Mouse (Mus musculus) kidney, postnatal 36 days (tissue): ENCODE measurements around the gene Ugt2a1.
A peak's percentile ranks its signal among the peaks of the same experiment; 100 is the strongest.
"Not testable (repeated sequence)": the region's sequence is repeated elsewhere in the genome, so short reads cannot be mapped to it uniquely, and the experiment has no call there.

Source experiments
- DNase-seq, 2 experiments: peaks; one replicate each; pipeline ENCODE4 v3.0.0; 2021 to 2022; ENCODE audit warnings: mixed read lengths in 2 of 2

The Ugt2a1 gene

DNA sequence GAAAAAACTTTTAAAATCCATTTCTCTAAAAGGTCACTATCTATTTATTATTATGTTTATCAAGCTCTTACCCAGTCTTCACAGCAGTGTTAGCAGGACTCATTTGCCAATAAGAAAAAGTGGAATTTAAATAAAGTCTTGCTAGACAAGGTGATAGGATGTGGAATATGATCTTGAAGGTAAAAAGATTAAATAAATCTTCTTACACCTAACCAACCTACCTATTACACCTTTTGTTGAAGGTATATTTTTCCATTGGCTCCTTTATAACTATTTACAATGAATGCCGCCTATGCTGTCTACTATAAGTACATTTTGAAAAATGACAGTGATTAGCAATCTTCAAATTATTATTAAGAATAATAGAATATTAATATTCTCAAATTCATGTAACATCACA lies at the start of gene Ugt2a1:
TSS of gene Ugt2a1 (minus strand) at position 101 of the 400 bp plus-strand sequence.
- DNase-seq: no peak

DNA sequence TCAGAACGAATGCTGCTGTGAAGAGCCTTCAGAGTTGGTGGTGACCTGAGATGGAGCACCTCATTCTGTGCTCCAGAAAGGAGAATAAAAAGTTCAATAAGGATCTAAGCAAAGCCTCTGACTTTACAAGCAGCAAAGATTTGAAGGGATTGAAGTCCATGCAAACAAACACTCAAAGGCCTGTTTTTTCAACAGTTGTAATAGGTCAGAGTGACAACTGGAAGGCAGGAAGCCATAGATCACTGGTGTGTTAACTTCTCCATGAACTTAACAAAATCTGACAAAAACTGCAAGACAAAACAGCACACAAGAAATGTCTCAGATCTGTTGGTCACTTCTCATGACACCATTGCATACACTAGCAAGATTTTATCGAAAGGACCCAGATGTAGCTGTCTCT lies 47.4 kb upstream of the Ugt2a1 start, which contains the start of gene Sult1b1:
TSS of gene Sult1b1 (minus strand) at position 85 of the 400 bp plus-strand sequence.
- DNase-seq: no peak

DNA sequence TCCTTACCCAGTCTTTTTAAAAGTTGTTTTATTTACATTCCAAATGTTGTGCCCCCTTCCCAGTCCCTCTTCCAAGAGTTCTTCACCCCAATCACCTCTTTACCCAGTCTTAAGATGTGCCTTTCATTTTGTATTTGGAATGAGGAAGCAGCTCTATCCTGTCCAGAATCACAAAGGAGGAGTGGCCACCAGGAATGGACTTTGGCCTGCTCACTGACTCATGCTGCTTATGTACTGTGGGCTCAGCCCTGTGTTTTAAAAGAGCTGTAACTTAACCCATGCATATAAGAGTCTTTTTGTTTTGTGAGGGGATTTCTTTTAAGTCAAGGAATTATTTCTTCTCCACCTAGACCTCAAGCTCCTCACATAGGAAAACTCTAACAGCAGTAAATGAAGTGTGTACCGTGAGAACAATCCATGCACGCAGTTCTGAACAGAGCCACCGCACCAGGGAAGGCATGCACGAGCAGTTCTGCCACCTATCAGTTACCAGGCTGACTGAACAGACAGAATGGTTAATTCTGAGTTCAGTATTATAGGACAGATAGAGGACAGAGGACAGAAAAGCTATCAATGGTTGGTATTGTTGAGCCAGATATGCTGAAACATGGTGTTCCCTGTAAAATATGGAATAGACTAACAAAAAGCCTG lies 45.4 kb upstream of the Ugt2a1 start:
- DNase-seq: peak; percentile 80 to 87

DNA sequence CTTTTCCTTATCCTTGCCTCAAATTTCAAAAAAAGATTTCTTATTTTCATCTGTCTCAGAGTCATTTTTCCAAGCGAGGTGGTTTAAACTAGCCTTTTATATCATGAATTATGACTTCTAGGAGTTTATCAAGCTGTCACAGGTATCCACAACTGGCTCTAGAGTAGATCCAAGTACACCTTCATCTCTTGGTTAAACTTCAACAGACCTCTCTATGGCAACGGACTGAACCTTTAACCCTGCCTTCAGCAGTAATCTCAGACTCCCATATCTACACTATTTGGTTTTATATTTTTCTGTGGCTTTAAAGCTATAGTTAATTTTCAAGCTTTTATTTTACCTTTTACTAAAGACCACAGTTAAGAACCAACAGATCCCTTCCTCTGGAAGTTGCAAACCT lies 41.6 kb upstream of the Ugt2a1 start:
- DNase-seq: peak; percentile 28 to 76

DNA sequence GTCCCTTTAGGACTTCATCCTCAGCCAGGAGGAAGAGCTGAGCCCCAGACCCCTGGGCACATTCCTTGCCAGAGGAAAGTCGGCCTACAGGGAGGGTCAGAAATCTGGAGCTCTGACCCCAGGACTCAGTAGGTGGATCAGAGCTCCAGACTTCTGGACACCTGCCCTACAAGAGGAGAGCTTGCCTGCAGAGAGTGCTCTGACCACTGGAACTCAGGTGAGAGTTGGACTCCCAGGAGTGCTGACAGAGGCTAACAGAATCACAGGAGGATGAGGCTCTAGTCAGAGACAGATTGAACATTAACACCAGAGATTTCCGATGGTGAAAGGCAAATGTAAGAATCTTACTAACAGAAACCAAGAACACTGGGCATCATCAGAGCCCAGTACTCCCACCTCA lies 32.9 kb upstream of the Ugt2a1 start:
- DNase-seq: peak; percentile 19 to 39

DNA sequence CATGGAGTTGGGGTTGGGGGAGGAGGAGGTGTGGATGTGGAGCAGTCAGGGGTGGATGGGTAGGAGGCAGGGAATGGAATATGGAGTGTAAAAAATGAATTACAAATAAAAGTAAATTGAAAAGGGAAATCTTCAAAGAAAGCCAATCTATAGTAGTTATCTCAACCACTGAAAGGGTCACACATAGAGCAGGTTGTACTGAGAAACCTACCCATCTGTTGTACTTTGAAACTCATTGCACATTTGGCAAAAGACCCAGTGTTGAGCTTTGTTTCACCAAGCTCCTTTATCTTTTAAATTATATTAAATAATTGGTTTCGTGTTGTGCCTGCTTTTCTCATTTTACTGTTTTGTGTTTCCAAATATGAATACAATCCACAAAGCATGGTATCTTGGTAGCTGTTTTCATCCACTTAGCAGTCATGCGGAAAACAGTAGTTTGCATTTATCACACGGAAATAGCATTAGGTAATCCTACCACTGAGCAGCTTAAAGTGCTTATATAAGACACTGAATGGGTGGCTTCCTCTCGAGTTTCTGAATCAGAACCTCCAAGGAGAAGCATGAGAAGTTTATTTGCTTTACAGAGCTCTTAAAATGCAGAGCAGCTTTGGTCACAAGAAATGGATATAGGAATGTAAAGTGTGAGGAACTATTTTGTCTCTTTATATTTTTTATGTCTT lies 15.2 kb upstream of the Ugt2a1 start:
- no peak for DNase-seq

DNA sequence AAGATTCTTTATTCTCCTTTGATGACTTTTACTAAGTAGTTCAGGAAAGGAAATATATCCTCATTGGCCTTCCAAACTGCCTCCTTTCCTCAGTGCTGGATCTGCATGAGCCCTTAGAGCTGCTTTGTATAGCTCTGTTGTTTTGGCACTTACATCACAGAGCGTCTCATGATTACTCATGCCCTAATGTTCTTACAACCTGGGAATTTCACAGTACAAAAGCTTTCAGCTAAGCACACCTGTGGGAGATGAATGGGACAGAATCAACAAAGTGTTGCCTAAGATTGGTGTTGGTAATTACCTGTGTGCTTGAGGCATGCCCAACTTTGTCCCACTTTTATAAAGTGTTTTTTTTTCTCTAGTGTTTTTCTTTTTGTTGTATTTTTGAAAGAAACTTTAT lies 12.0 kb upstream of the Ugt2a1 start:
- no peak for DNase-seq

DNA sequence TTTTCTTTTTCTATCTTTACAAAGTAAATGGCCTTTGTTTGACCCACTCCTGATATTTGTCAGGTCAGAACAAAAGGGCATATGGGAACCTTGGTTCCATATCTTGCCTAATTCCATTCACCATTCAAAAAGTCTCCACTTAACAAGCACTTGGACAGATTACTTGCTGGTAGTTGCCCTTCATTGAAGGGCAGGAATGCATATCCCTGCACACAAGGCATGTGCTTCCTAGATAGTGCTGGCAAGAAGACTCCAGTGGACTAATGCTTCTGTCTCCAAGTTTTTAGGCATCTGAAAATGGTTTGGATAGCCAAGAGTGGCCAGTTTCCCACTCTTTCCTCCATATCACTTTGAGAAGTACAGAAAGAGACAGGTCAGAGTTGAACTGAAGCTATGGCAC lies 8.7 kb upstream of the Ugt2a1 start:
- peak in 1 of 2 experiments; percentile 36 for DNase-seq

DNA sequence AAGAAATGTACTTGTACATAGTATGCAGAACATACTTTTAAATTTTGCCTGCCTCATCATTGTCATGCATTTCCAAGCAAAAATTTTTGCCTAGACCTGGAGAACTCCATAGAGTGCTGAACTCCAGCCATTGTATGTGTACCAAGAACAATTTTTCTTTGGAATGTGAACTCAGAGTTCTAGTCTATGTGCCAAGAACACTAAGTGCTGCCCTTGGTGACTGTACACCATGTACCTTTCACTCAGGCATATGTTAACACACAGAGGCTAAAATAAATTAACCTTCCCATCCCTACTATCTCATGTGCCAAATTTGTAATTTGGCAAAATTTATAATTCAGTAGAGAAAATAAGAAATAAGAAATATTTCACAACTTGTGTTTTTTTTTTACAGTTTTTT lies 8.3 kb upstream of the Ugt2a1 start:
- peak; percentile 18 to 56 for DNase-seq

DNA sequence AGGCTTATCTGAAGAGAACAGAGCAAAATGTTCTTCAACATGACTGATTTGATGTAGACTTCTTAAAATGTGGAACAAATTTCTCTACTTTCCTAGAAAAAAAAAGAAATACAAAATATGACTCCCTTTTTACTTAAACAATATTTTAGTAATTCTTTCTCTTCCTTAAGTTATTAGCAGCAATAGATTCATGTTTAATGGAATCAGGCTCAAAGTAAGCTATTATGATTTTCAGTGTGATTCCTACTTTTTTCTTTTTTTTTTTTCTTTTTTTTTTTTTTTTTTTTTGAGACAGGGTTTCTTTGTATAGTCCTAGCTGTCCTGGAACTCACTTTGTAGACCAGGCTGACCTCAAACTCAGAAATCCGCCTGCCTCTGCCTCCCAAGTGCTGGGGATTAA lies 4.0 kb downstream of the Ugt2a1 start, which contains the start of gene Gm43638:
TSS of gene Gm43638 (minus strand) at position 101 of the 400 bp plus-strand sequence.
- not testable (repeated sequence) for DNase-seq

DNA sequence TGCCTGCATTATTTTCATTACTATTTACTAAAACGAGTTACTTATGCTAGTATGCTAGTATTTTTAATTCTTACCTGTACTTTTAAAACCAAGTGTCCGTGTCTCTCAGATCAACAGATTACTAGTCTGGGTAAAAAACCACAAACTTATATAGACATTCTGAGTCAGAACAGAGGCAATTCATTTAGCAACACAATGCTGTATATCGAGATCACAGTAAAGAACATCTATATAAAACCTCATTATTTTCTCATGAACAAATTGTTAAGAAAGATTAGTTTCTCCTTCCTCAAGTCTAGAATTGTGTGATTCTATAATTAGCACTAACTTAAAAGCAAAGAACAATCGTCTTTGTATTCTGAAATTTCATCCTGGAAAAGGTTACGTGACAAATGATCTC lies 8.5 kb downstream of the Ugt2a1 start, which contains the start of gene Ugt2a2:
TSS of gene Ugt2a2 (minus strand) at position 101 of the 400 bp plus-strand sequence.
- DNase-seq: no peak

DNA sequence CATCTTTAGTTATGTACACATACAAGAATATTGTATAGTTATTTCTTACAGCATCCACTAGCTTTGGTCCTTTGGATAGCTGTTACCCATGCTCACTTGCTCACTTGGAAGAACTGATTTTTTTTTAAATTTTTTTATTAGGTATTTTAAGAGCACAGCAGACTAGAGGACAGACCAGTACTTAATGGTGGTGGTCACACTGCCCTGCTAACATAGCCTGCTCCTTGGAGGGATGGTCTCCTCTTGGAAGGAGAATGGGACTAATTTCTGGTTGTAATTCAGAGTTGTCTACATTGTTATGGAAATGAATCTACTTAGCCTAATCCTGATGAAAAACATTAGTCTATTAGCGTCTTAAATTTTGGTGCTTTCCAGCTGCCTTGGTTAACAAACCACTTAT lies 31.9 kb downstream of the Ugt2a1 start:
- no peak for DNase-seq

DNA sequence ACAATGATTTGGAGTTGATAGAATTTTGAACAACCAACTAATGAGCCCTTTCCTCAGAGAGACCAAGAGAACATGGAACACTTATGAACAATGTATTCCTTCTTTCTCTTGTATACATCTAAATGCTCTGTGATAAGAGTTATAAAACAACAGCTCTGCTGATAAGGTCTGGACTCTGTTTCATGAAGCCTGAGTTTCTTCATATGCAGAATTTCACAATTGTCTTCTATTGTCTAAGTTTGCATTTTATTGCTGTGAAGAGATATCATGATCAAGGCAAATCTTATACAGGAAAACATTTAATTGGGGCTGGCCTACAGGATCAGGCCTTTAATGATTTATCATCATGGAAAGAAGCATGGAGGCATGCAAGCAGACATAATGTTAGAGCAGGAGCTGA lies 33.0 kb downstream of the Ugt2a1 start:
- no peak for DNase-seq

DNA sequence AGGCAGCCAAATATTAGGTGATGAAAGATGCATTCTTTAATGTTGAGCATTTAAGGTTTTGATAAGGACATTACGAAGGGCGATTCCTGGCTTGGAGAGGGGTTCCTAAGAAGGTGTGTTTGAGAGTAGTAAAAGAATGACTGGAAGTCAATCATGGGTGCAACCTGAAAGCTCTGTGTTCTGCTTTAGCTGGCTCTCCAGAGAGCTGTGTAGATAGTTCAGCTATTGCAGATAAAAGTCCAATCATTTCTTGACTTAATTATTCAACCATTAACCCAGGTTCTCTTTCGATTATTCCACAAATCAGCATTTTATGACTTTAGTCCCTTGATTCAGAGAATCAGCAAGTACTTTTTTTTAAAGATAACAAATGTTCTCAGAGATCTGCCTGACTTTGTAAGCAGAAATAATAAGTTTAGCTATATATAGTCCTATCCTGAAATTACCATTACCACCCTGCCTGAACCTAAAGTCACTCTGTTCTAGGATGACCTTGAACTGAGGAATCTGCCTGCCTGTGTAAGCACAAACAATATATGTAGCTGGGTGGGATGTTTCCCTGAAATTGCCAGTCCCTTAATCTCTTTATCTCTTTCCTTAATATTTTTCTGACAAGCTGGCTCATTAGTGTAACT lies 34.3 kb downstream of the Ugt2a1 start:
- peak; percentile 18 to 44 for DNase-seq

DNA sequence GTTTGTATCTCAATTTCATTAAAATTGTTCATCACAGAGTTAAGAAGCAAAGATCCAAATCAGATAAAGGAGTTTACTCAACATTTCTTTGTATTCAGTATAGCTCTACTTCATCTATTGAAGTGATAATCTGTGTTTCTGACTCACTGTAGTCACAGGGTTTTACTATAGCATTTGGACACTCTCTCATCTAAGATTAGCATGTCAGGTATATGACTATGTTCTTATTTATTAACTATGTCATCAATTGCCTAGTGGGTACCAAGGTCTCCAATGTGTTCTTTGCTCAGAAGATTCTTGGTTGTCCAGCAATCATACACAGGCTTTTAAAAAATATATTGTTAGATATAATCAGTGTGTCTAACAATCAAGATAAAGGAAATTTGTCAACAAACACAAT lies 35.2 kb downstream of the Ugt2a1 start:
- no peak for DNase-seq

DNA sequence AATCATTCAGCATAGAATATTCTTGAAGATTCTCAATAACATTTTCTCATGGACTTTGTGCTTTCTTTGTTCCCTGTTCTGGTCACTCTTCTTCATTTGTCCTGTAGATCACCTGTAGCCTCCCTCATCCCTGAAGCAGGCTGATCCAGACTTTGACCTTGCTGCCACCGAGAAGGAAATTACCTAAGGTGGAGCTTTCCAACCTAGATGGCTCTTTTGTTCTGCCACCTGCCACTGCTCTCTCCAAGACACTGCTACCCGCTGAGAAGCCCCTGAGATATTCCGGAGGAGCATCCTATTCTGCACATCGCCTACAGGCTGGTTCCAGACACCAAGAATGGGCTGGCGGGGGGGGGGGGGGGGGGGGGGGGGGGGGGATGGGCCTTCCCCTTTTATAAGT lies 38.2 kb downstream of the Ugt2a1 start:
- DNase-seq: not testable (repeated sequence)

DNA sequence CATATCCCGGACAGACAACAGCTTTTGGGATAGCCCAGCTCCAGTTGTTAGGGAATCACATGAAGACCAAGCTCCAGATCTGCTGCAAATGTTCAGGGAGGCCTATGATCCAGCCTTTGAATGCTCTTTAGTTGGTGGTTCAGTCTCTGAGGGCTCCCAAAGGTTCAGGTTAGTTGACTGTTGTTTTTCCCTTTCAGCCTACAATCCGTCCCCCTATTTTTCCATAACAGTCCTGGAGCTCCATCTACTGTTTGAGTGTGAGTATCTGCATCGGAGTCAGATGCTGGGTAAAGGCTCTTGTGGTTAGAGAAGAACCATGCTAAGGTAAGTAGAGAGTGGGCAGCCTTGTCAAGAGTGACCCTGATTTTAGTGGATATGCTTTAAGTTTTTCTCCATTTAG lies 54.4 kb downstream of the Ugt2a1 start:
- peak; percentile 27 to 39 for DNase-seq

DNA sequence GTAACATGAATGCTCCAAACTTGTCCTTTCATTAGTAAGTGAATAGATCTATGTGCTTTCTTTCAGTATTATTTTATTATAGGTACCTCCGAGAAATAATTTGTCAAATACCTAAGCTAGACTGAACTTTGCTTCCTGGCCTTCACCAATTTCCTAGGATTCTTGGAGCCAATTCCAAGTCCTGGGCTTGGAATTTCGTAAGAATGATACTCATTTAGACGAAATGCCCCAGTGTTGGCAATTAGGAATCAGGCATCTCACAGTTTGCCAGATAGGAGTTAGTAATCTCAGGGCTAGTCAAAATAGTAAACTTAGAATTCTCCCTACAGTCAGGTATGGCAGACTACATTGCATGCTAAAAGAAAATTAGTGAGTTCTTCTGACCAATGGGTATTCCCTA lies 65.0 kb downstream of the Ugt2a1 start:
- peak in 1 of 2 experiments; percentile 9 for DNase-seq

DNA sequence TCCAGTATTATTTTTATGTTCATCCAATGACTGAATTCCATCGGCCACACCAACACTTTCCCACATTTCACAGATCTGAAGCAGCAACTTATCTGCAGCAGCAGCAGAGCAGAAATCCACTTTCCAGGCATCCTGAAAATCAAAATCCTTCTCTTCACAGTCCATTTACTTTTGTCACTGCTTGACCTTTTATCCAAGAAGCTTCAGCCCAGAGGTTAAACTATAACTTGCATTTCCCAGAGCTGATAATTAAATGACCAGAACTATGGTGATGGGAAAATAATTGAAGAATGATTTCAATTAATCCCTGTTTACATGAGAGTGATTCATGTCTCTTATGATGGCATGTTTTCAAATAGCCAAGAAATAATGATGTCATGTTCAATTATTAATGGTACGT lies 66.6 kb downstream of the Ugt2a1 start, which contains the start of gene Ugt2b38:
TSS of gene Ugt2b38 (minus strand) at position 163 of the 400 bp plus-strand sequence.
- peak; percentile 12 to 43 for DNase-seq
